Mouse (Mus musculus): ENCODE data around the gene Gm10409. TPM values are rescaled to one million over a fixed set of nuclear protein-coding genes. Genes with fewer than 3 reads are reported as not detected.

The Gm10409 gene
- not detected in 2 replicates for polyA plus RNA-seq (2012; ENCODE audit: low replicate concordance)

DNA sequence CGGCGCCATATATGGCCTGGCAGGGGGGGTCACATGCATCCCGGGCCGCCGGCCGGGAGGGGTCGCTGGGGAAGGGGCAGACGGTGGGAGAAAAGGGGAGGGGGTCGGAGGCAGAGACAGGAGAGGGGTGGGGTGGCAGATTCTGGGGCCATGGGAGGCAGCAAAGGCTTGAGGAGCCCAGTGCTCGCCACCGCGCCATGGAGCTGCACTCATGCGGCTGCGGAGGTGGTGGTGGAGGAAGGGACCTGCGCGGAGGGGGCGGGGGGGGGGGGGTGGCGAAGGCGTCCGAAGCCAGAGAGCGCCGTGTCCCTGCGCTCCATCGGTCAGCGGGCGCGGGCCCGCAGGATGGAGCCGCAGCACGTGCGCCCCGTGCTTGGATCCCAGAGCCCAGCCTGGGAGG lies at the start of gene Gm10409:
Gene Gm10409 (plus strand): TSS at position 301 of the 400 bp plus-strand sequence.

DNA sequence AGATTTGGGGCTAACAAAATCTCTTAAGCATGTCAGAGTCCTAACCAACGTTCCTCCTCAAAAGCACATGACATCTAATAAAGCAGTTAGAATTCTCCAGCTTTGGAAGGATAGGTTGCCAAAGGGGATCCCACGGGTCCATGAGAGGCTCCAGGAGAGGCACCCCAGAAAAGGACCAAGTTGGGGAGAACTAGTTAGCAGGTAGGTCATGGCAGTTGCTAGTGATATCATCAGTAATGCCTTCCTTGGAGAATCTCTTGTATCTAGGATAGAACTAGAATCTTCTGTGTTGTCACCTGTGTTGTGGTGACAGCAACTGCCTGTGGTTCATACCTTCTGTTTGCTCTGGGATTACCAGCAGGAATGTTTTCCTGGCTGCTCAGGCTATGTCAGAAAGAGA lies 17.6 kb upstream of the Gm10409 start, which contains the start of gene Gm10413:
Gene Gm10413 (plus strand): TSS at position 301 of the 400 bp plus-strand sequence.

DNA sequence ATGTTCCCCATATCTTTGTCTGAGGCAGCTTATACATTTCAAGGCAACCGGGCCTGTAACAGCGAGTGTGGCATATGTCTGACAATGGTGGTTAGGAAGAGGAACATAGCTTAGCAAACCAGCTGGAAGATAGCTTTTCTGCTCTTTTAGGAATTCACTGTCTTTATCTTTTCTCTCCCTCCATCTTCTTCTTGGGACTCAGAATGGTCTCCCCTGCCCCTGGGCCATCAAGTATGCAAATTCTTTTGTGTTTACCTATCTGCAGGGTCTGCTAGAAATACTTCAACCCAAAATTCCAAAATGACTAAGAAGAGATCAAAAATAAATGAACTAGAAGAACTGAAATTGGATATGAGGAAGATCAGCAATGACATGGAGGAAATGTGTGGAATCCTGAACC lies 15.4 kb downstream of the Gm10409 start, which contains the start of gene Gm3005:
Gene Gm3005 (plus strand): TSS at position 301 of the 400 bp plus-strand sequence.

DNA sequence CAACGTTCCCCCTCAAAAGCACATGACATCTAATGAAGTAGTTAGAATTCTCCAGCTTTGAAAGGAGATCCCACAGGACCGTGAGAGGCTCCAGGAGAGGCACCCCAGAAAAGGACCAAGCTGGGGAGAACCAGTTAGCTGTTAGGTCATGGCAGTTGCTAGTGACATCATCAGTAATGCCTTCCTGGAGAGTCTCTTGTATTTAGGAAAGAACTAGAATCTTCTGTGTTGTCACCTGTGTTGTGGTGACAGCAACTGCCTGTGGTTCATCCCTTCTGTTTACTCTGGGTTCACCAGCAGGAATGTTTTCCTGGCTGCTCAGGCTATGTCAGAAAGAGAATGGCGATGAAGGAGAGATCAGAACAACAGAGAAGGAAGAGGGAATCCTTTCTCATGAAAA lies 36.7 kb downstream of the Gm10409 start, which contains the start of gene Gm10408:
Gene Gm10408 (plus strand): TSS at position 301 of the 400 bp plus-strand sequence.

Other genes starting within 250 kb of the Gm10409 start
- gene Gm5795, start 224.4 kb upstream of the Gm10409 start, polyA plus RNA-seq (2012; ENCODE audit: low replicate concordance): 0.22 TPM in 1 of 2 replicates, not detected in the other
- 0.24 and 1.2 TPM in 2 replicates for gene D830030K20Rik, start 204.1 kb upstream of the Gm10409 start, polyA plus RNA-seq (2012; ENCODE audit: low replicate concordance)
- gene Gm2956, start 80.0 kb upstream of the Gm10409 start, polyA plus RNA-seq (2012; ENCODE audit: low replicate concordance): 0.08 TPM in 1 of 2 replicates, not detected in the other
- gene Gm10413, start 17.5 kb upstream of the Gm10409 start, polyA plus RNA-seq (2012; ENCODE audit: low replicate concordance): not detected in 2 replicates
- gene Gm3005, start 15.5 kb downstream of the Gm10409 start, polyA plus RNA-seq (2012; ENCODE audit: low replicate concordance): not detected in 2 replicates
- not detected in 2 replicates for gene Gm10408, start 36.8 kb downstream of the Gm10409 start, polyA plus RNA-seq (2012; ENCODE audit: low replicate concordance)
- gene Gm3012, start 221.9 kb downstream of the Gm10409 start, polyA plus RNA-seq (2012; ENCODE audit: low replicate concordance): not detected in 2 replicates
- gene Gm3020, start 239.4 kb downstream of the Gm10409 start, polyA plus RNA-seq (2012; ENCODE audit: low replicate concordance): not detected in 2 replicates

All from hematopoietic multipotent progenitor cell, adult 10-12 weeks (in vitro differentiated cells).